In the genomic region with DNA sequence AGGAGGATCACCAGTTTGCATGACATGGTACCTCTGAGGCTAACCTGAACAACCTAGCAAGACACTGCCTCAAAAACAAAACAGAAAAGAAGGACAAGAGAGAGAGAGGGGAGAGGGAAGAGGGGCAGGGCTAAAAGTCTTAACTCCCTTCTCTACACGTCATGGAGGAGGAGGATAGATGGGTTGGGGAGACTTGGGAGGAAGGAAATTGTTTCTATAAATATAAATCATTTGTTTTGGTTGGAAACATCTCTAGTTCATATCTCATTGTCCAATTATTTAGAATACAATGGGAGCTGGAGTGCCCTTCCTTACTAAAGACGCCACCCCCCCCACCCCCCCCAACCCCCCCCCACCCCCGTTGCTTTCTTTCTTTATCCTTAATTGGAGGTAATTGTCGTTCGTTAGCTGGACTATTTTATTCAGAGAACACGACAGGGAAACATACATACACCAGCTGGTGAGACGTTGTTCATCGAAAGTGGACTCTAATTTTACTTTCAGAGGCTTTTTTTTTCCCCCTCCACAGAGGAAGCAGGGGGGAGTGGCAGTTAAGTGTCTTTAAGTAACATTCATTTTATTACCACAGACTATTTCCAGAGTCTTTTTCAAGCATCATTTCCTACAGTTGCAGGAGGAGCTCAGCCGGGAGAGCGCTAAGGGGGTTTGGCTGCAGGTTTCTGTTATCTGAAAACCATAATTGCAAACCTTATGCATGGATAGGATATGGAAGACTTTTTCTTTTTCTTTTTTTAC, we compare ENCODE assay signal across 11 mouse cellular contexts.
DNase-seq lines count a peak whose midpoint lies in the region; ATAC-seq and TF ChIP-seq lines count a peak whose summit lies in the region.
"Had no signal": no experiment of that assay in that cellular context is flagged by ENCODE, and none has a peak within 500 bp of the region (broad histone marks: within the 10 kb centered on the region; RNA-seq: fewer than 3 reads in every experiment).

No protein-coding gene starts in this region.

- no peak for DNase-seq in gastrocnemius, adult 2 months
- no peak for DNase-seq in gastrocnemius, adult 8-10 months (ENCODE audit: low spot score in 2 of 2)
- no peak for DNase-seq in kidney, postnatal 36 days
- DNase-seq in neural tube, embryonic 10.5 days (ENCODE audit: extremely low spot score, low spot score): no peak
- no peak for DNase-seq in right cerebral cortex, postnatal 25 days
- no peak for DNase-seq in ovary, postnatal 36 days (ENCODE audit: low spot score)
- DNase-seq: lung, postnatal 14 days; thymus, postnatal 4 days had no signal

- H3K4me3 ChIP-seq in gastrocnemius, adult 2 months: peak overlapping the region; percentile 52
- no peak overlapping the region for H3K4me3 ChIP-seq in kidney, embryonic 14.5 days (ENCODE audit: low read length)
- no peak overlapping the region for H3K4me3 ChIP-seq in neural tube, embryonic 13.5 days
- H3K4me3 ChIP-seq: limb, embryonic 15.5 days had no signal

- H3K4me2 ChIP-seq in kidney, embryonic 14.5 days (replicated peaks; ENCODE audit: low read depth, low read length): no peak overlapping the region
- no peak overlapping the region for H3K4me2 ChIP-seq in neural tube, embryonic 13.5 days
- H3K4me2 ChIP-seq: limb, embryonic 15.5 days had no signal

- WGBS in kidney, embryonic 14.5 days: 36% methylated on average over 10 of the region's 10 CpGs
- 55% methylated on average over 10 of the region's 10 CpGs for WGBS in neural tube, embryonic 13.5 days

- TF ChIP-seq CTCF in gastrocnemius, adult 2 months (IDR thresholded peaks at IDR 0.05): no peak

- peaks cover 19% of the 10 kb centered on the region for H3K4me1 ChIP-seq in kidney, embryonic 14.5 days (ENCODE audit: control insufficient read depth, insufficient read depth, low read length)
- H3K4me1 ChIP-seq in neural tube, embryonic 13.5 days (replicated peaks): peaks cover 19% of the 10 kb centered on the region

- H3K27me3 ChIP-seq in kidney, embryonic 14.5 days (ENCODE audit: control insufficient read depth, insufficient read depth, low read length): no peaks in the 10 kb centered on the region
- no peaks in the 10 kb centered on the region for H3K27me3 ChIP-seq in neural tube, embryonic 13.5 days
- H3K27me3 ChIP-seq: limb, embryonic 15.5 days had no signal

- peaks cover 4% of the 10 kb centered on the region; the same call in 1 of the 2 replicates for H3K9me3 ChIP-seq in kidney, embryonic 14.5 days (ENCODE audit: control insufficient read depth, low read length)
- no peaks in the 10 kb centered on the region for H3K9me3 ChIP-seq in neural tube, embryonic 13.5 days
- H3K9me3 ChIP-seq: limb, embryonic 15.5 days had no signal

- H3K36me3 ChIP-seq in kidney, embryonic 14.5 days (ENCODE audit: control insufficient read depth, insufficient read depth, low read length): no peaks in the 10 kb centered on the region
- peaks cover 5% of the 10 kb centered on the region; the same call in 1 of the 2 replicates for H3K36me3 ChIP-seq in neural tube, embryonic 13.5 days
- H3K36me3 ChIP-seq: limb, embryonic 15.5 days had no signal

- intact Hi-C loops in gastrocnemius, adult 2 months (cut with DNase I): no loop called here

- peak overlapping the region; percentile 76 for H3K27ac ChIP-seq in gastrocnemius, adult 2 months
- peak overlapping the region; percentile 52; the same call in 1 of the 2 replicates for H3K27ac ChIP-seq in kidney, embryonic 14.5 days (ENCODE audit: low read depth, low read length)
- no peak overlapping the region for H3K27ac ChIP-seq in neural tube, embryonic 13.5 days (replicated peaks)
- H3K27ac ChIP-seq: limb, embryonic 15.5 days had no signal

- no peak overlapping the region for H3K9ac ChIP-seq in kidney, embryonic 14.5 days (ENCODE audit: low read depth, low read length)
- no peak overlapping the region for H3K9ac ChIP-seq in neural tube, embryonic 13.5 days
- H3K9ac ChIP-seq: limb, embryonic 15.5 days had no signal

- peak; percentile 33; the same call in 1 of the 2 replicates for ATAC-seq in kidney, embryonic 14.5 days (ENCODE audit: low FRiP score, low TSS enrichment)
- 0 out of 2 replicates have a peak, but pooled peaks have one; percentile 28 for ATAC-seq in neural tube, embryonic 13.5 days (ENCODE audit: low read depth)
